Mouse (Mus musculus) hindlimb bud, embryonic 11.5 days (tissue): ENCODE measurements around the gene Ciao2b.

Experiments used
- DNase-seq: peaks from one replicate; pipeline ENCODE4 v3.0.0-alpha.2; 2012; ENCODE audit warnings: low read depth, low spot score; ENCODE audit errors: extremely low spot score

Gene Ciao2b

GRCm38 (mm10) chr8:104620765-104621164, 21.0 kb downstream of the Ciao2b start:
- DNase-seq = no peak

GRCm38 (mm10) chr8:104613119-104613518, 28.6 kb downstream of the Ciao2b start:
- no peak for DNase-seq

GRCm38 (mm10) chr8:104611613-104612012, 30.2 kb downstream of the Ciao2b start:
- no peak for DNase-seq

- DNase-seq = no peak
Measured at GRCm38 (mm10) chr8:104610185-104610766, 31.5 kb downstream of the Ciao2b start.

GRCm38 (mm10) chr8:104609222-104609621, 32.5 kb downstream of the Ciao2b start:
- no peak for DNase-seq

GRCm38 (mm10) chr8:104607944-104608343, 33.8 kb downstream of the Ciao2b start:
- DNase-seq = no peak

- no peak for DNase-seq
Measured at GRCm38 (mm10) chr8:104606329-104606728, 35.4 kb downstream of the Ciao2b start.

- DNase-seq = no peak
Measured at GRCm38 (mm10) chr8:104603245-104603593, 38.5 kb downstream of the Ciao2b start.

- peak; percentile 92 for DNase-seq
Measured at GRCm38 (mm10) chr8:104602468-104603244, 39.1 kb downstream of the Ciao2b start.

GRCm38 (mm10) chr8:104601941-104602371, 39.8 kb downstream of the Ciao2b start:
- DNase-seq = no peak

GRCm38 (mm10) chr8:104601386-104601785, 40.4 kb downstream of the Ciao2b start:
- DNase-seq = no peak

- no peak for DNase-seq
Measured at GRCm38 (mm10) chr8:104598496-104598895, 43.3 kb downstream of the Ciao2b start.

- no peak for DNase-seq
Measured at GRCm38 (mm10) chr8:104597656-104598055, 44.1 kb downstream of the Ciao2b start.

- no peak for DNase-seq
Measured at GRCm38 (mm10) chr8:104595773-104596536, 45.8 kb downstream of the Ciao2b start.

GRCm38 (mm10) chr8:104594611-104595362, 47.0 kb downstream of the Ciao2b start:
- no peak for DNase-seq

- no peak for DNase-seq
Measured at GRCm38 (mm10) chr8:104593536-104594325, 48.0 kb downstream of the Ciao2b start.

GRCm38 (mm10) chr8:104592566-104592965, 49.2 kb downstream of the Ciao2b start:
- DNase-seq = no peak

- no peak for DNase-seq
Measured at GRCm38 (mm10) chr8:104591856-104592255, 49.9 kb downstream of the Ciao2b start.

- DNase-seq = peak; percentile 79
Measured at GRCm38 (mm10) chr8:104591133-104591834, 50.5 kb downstream of the Ciao2b start, which contains the start of gene Pdp2. Gene Pdp2 (plus strand): TSS chr8:104591451.

GRCm38 (mm10) chr8:104590284-104590683, 51.5 kb downstream of the Ciao2b start:
- DNase-seq = no peak
